Mouse (Mus musculus) heart, embryonic 13.5 days (tissue): Measurements from ENCODE around the gene Smim8. TPM values are rescaled to one million over a fixed set of nuclear protein-coding genes. Genes with fewer than 3 reads are reported as not detected.

Experiments
- ATAC-seq: fragments of 200-750 bp; cut with Nextera tagmentation; 2 replicates; pipeline ENCODE4 v1.8.0; 2017; ENCODE audit warnings: moderate TSS enrichment; ENCODE audit not compliant: insufficient number of reproducible peaks, low FRiP score, low TSS enrichment; ENCODE audit errors: extremely low read depth
- H3K27ac ChIP-seq: fragments of 300-500 bp; sonication (generic); replicated peaks from 2 replicates; pipeline ENCODE4 v1.5.1; 2015; ENCODE audit warnings: moderate library complexity, mild to moderate bottlenecking, inconsistent platforms
- H3K27me3 ChIP-seq: fragments of 300-500 bp; sonication (generic); replicated peaks from 2 replicates; pipeline ENCODE4 v1.6.1; 2015; ENCODE audit warnings: mild to moderate bottlenecking, inconsistent platforms
- H3K36me3 ChIP-seq: fragments of 300-500 bp; sonication (generic); 2 replicates; pipeline ENCODE4 v1.6.1; 2015; ENCODE audit warnings: mild to moderate bottlenecking, inconsistent platforms
- H3K4me1 ChIP-seq: fragments of 300-500 bp; sonication (generic); 2 replicates; pipeline ENCODE4 v1.6.1; 2015; ENCODE audit warnings: inconsistent platforms
- H3K4me2 ChIP-seq: fragments of 300-500 bp; sonication (generic); 2 replicates; pipeline ENCODE4 v1.6.1; 2015; ENCODE audit warnings: inconsistent platforms, mild to moderate bottlenecking, moderate library complexity
- H3K4me3 ChIP-seq: fragments of 300-500 bp; sonication (generic); 2 replicates; pipeline ENCODE4 v1.5.1; 2015; ENCODE audit warnings: moderate library complexity, mild to moderate bottlenecking, inconsistent platforms
- H3K9ac ChIP-seq: fragments of 300-500 bp; sonication (generic); 2 replicates; pipeline ENCODE4 v1.6.1; 2015; ENCODE audit warnings: inconsistent platforms, mild to moderate bottlenecking, moderate library complexity
- H3K9me3 ChIP-seq: fragments of 300-500 bp; sonication (generic); 2 replicates; pipeline ENCODE4 v1.6.1; 2016; ENCODE audit warnings: inconsistent platforms
- WGBS: fragments of 180-500 bp; shearing (Covaris S2); methylation state at CpG from one replicate; pipeline ENCODE4 v1.1.7; 2015; ENCODE audit warnings: mixed read lengths; 5-methylcytosine and 5-hydroxymethylcytosine counted together
- polyA plus RNA-seq: library from polyadenylated mRNA; unstranded; fragments of >200 nt; fragmentation: Nextera tagmentation; extraction: Ambion mirVana; gene quantifications from 2 replicates; pipeline ENCODE4 v1.2.1, GENCODE M21; 2015

The Smim8 gene
- 56.8 and 58.9 TPM in 2 replicates for polyA plus RNA-seq

GRCm38 (mm10) chr4:34777677-34778527 lies at the start of gene Smim8:
Gene Smim8 (minus strand): TSS chr4:34778423.
- Histone ChIP-seq H3K9me3 (no peaks in the 10 kb centered on the region), H3K27ac (peak within 1 kb of the TSS; percentile 87), H3K4me3 (peak within 1 kb of the TSS; percentile 71), H3K27me3 (no peaks in the 10 kb centered on the region), H3K36me3 (no peaks in the 10 kb centered on the region), H3K4me1 (peaks cover 13% of the 10 kb centered on the region; the same call in 1 of the 2 replicates), H3K9ac (peak within 1 kb of the TSS; percentile 89), H3K4me2 (peak within 1 kb of the TSS; percentile 80)
- ATAC-seq, result peak; percentile 85
- WGBS, result 5% methylated on average over 40 of the region's 40 CpGs

GRCm38 (mm10) chr4:34823901-34824300 lies 45.7 kb upstream of the Smim8 start:
- ATAC-seq, result no peak

DNA sequence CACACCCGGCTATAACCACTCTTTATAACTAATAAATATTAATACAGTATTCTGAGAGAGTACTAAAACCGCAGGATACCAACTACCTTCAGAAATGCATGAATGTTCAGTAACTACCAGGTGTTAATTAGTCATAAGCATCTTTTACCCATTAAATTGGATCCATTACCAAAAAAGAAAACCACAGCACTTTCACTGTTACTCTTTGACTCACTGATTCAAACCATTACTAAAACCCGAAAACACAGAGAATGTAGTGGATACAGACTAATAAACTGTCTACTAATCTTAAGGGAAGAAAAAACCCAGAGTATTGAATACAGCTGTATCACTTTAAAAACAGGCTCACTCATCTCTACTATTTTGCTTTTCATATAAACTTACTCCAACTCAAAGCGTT lies 41.7 kb upstream of the Smim8 start:
- Histone ChIP-seq H3K4me3 (no peak overlapping the region), H3K36me3 (peaks cover 43% of the 10 kb centered on the region), H3K4me2 (no peak overlapping the region), H3K27me3 (no peaks in the 10 kb centered on the region), H3K27ac (no peak overlapping the region), H3K9me3 (no peaks in the 10 kb centered on the region; the same call in 1 of the 2 replicates), H3K4me1 (peaks cover 6% of the 10 kb centered on the region; the same call in 1 of the 2 replicates), H3K9ac (no peak overlapping the region)
- no peak for ATAC-seq
- 92% methylated on average over 4 of the region's 4 CpGs for WGBS

More at GRCm38 (mm10) chr4:34823901-34824300, 45.7 kb upstream of the Smim8 start:
- Histone ChIP-seq H3K36me3 (peaks cover 30% of the 10 kb centered on the region), H3K4me1 (peaks cover 6% of the 10 kb centered on the region; the same call in 1 of the 2 replicates), H3K9ac (no peak overlapping the region), H3K4me3 (no peak overlapping the region), H3K9me3 (no peaks in the 10 kb centered on the region), H3K27ac (no peak overlapping the region), H3K27me3 (no peaks in the 10 kb centered on the region), H3K4me2 (no peak overlapping the region)
- WGBS, result 92% methylated on average over 1 of the region's 1 CpGs

- Histone ChIP-seq H3K4me3 (no peak overlapping the region), H3K9me3 (no peaks in the 10 kb centered on the region), H3K4me1 (no peaks in the 10 kb centered on the region), H3K27ac (no peak overlapping the region), H3K27me3 (no peaks in the 10 kb centered on the region), H3K36me3 (peaks cover 36% of the 10 kb centered on the region), H3K9ac (no peak overlapping the region), H3K4me2 (no peak overlapping the region)
- no peak for ATAC-seq
- whole genome bisulfite sequencing, result 81% methylated on average over 14 of the region's 14 CpGs
These were observed 23.2 kb upstream of the Smim8 start for GRCm38 (mm10) chr4:34801166-34802034.

DNA sequence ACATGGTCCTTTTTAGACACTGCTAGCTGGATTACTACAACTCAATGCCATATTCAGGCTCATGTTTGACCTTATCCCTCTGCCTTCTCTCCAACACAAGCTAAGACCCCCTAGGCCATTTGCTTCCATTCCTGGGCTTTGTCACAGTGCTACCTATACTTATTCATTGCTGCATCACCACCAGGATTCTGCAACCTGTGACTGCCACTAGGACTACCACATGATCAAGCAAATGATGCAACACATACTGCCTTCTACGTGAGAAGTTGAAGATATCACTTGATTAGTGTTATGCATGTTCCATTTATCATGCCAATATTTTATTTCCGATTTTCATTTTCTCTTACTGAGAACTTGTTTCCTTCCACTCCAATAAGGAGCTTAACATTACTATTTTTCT lies 19.8 kb upstream of the Smim8 start:
- Histone ChIP-seq H3K4me2 (no peak overlapping the region), H3K9ac (no peak overlapping the region), H3K27me3 (no peaks in the 10 kb centered on the region), H3K36me3 (peaks cover 12% of the 10 kb centered on the region), H3K4me3 (no peak overlapping the region), H3K9me3 (no peaks in the 10 kb centered on the region), H3K4me1 (no peaks in the 10 kb centered on the region), H3K27ac (no peak overlapping the region)
- no peak for ATAC-seq
- 80% methylated on average over 2 of the region's 2 CpGs for WGBS

GRCm38 (mm10) chr4:34797294-34797983 lies 19.2 kb upstream of the Smim8 start:
- Histone ChIP-seq H3K27me3 (no peaks in the 10 kb centered on the region), H3K36me3 (peaks cover 7% of the 10 kb centered on the region), H3K4me3 (no peak overlapping the region), H3K27ac (no peak overlapping the region), H3K9me3 (no peaks in the 10 kb centered on the region), H3K4me1 (no peaks in the 10 kb centered on the region), H3K9ac (no peak overlapping the region), H3K4me2 (no peak overlapping the region)
- ATAC-seq, result no peak
- WGBS, result 70% methylated on average over 8 of the region's 8 CpGs

DNA sequence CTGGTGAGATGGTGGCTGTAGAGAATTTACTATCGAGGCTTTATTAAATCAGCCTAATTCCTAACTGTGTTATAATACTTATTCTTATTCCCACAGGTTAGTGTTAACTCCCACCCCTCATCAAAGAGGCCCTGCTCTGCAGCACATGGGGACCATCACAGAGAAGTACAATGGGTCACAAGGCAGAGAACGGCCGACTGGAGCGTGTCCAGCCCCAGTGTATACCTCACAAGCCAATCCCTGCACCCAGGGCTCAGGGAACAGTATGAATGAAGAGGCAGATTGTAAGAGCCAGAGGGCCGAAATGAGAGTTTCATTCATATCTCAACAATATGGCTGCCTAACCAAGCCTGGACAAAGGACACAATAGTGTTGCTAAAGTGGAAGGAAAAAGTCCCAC lies 18.1 kb upstream of the Smim8 start:
- no peak overlapping the region for H3K27ac ChIP-seq
- no peaks in the 10 kb centered on the region for H3K4me1 ChIP-seq
- H3K4me3 ChIP-seq, result no peak overlapping the region
- H3K27me3 ChIP-seq, result no peaks in the 10 kb centered on the region
- no peak overlapping the region for H3K9ac ChIP-seq
- WGBS, result 89% methylated on average over 5 of the region's 5 CpGs
- no peaks in the 10 kb centered on the region for H3K9me3 ChIP-seq
- no peaks in the 10 kb centered on the region; the same call in 1 of the 2 replicates for H3K36me3 ChIP-seq
- no peak overlapping the region for H3K4me2 ChIP-seq
- no peak for ATAC-seq

- no peak for ATAC-seq
- 77% methylated on average over 3 of the region's 3 CpGs for WGBS
- H3K4me1 ChIP-seq, result 0 out of 2 replicates have a peak, but pooled peaks cover 2% of the 10 kb centered on the region
These were observed 8.3 kb upstream of the Smim8 start for GRCm38 (mm10) chr4:34786476-34786875.

GRCm38 (mm10) chr4:34785646-34786045 lies 7.4 kb upstream of the Smim8 start:
- Histone ChIP-seq H3K4me1 (0 out of 2 replicates have a peak, but pooled peaks cover 4% of the 10 kb centered on the region), H3K9ac (no peak overlapping the region), H3K9me3 (no peaks in the 10 kb centered on the region), H3K27me3 (no peaks in the 10 kb centered on the region), H3K36me3 (no peaks in the 10 kb centered on the region), H3K27ac (no peak overlapping the region), H3K4me3 (no peak overlapping the region), H3K4me2 (no peak overlapping the region)
- ATAC-seq, result no peak
- 62% methylated on average over 2 of the region's 2 CpGs for WGBS

More at GRCm38 (mm10) chr4:34786476-34786875, 8.3 kb upstream of the Smim8 start:
- H3K9ac ChIP-seq, result no peak overlapping the region
- H3K27ac ChIP-seq, result no peak overlapping the region
- no peaks in the 10 kb centered on the region for H3K9me3 ChIP-seq
- H3K4me2 ChIP-seq, result no peak overlapping the region
- no peaks in the 10 kb centered on the region for H3K36me3 ChIP-seq
- no peak overlapping the region for H3K4me3 ChIP-seq
- H3K27me3 ChIP-seq, result no peaks in the 10 kb centered on the region

GRCm38 (mm10) chr4:34784865-34785264 lies 6.6 kb upstream of the Smim8 start:
- H3K9ac ChIP-seq, result no peak overlapping the region
- H3K27ac ChIP-seq, result no peak overlapping the region
- no peak for ATAC-seq
- H3K4me1 ChIP-seq, result 0 out of 2 replicates have a peak, but pooled peaks cover 4% of the 10 kb centered on the region
- no peaks in the 10 kb centered on the region for H3K9me3 ChIP-seq
- 38% methylated on average over 5 of the region's 5 CpGs for WGBS
- no peak overlapping the region for H3K4me2 ChIP-seq
- no peaks in the 10 kb centered on the region for H3K36me3 ChIP-seq
- H3K27me3 ChIP-seq, result no peaks in the 10 kb centered on the region
- no peak overlapping the region for H3K4me3 ChIP-seq

- no peaks in the 10 kb centered on the region for H3K36me3 ChIP-seq
- no peaks in the 10 kb centered on the region for H3K9me3 ChIP-seq
- H3K27me3 ChIP-seq, result no peaks in the 10 kb centered on the region
- 28% methylated on average over 4 of the region's 4 CpGs for WGBS
- no peak overlapping the region for H3K27ac ChIP-seq
- no peak overlapping the region for H3K4me3 ChIP-seq
- no peak overlapping the region for H3K9ac ChIP-seq
- 0 out of 2 replicates have a peak, but pooled peaks cover 7% of the 10 kb centered on the region for H3K4me1 ChIP-seq
- H3K4me2 ChIP-seq, result no peak overlapping the region
- ATAC-seq, result no peak
These were observed 4.5 kb upstream of the Smim8 start for GRCm38 (mm10) chr4:34782730-34783129.
